Comparison of ENCODE assay signal across 26 mouse cellular contexts in genomic region chr3:119729863-119730262, GRCm38 (mm10). TPM values are rescaled to one million over a fixed set of nuclear protein-coding genes. Genes with fewer than 3 reads are reported as not detected.
DNase-seq lines count a peak whose midpoint lies in the region; ATAC-seq and TF ChIP-seq lines count a peak whose summit lies in the region.
"Had no signal": no experiment of that assay in that cellular context is flagged by ENCODE, and none has a peak within 500 bp of the region (broad histone marks: within the 10 kb centered on the region; RNA-seq: fewer than 3 reads in every experiment).

No protein-coding gene starts in this region.

- H3K4me2 ChIP-seq in forebrain, embryonic 12.5 days = no peak overlapping the region
- H3K4me2 ChIP-seq: embryonic facial prominence, embryonic 13.5 days; embryonic facial prominence, embryonic 15.5 days; forebrain, embryonic 13.5 days; forebrain, embryonic 15.5 days had no signal

- peak; percentile 37 for DNase-seq in 416B (ENCODE audit: low read depth)
- no peak for DNase-seq in MEL (ENCODE audit: low read depth, low spot score)
- no peak for DNase-seq in adrenal gland, postnatal 14 days
- no peak for DNase-seq in lung, postnatal 25 days (ENCODE audit: low spot score)
- DNase-seq: adrenal gland, adult 2 months; adrenal gland, postnatal 10 days; adrenal gland, postnatal 36 days; B cell, adult 2 months; cerebellum, adult 11-12 months; cerebellum, adult 2 months; cerebellum, adult 9-10 months; cerebellum, postnatal 10 days; cerebellum, postnatal 25 days; embryo, embryonic 11 days; forebrain, postnatal 0 days had no signal

- H3K79me2 ChIP-seq in MEL (ENCODE audit: control insufficient read depth, insufficient read depth, low read length, poor library complexity) = no peaks in the 10 kb centered on the region

- TF ChIP-seq POLR2A in MEL (IDR thresholded peaks at IDR 0.05; ENCODE audit: control insufficient read depth in 1 of 2, insufficient read depth in 1 of 2, low read depth in 1 of 2, low read length in 2 of 2, poor library complexity in 1 of 2) = no peak

- no peak for TF ChIP-seq RAD21 in MEL (IDR thresholded peaks at IDR 0.05; ENCODE audit: low read depth, low read length)

- 79% methylated on average over 2 of the region's 2 CpGs for WGBS in forebrain, embryonic 12.5 days

- no peaks in the 10 kb centered on the region for H3K4me1 ChIP-seq in MEL (ENCODE audit: control insufficient read depth in 1 of 2, insufficient read depth in 2 of 2, low read length in 2 of 2)
- H3K4me1 ChIP-seq in forebrain, embryonic 12.5 days = 0 out of 2 replicates have a peak, but pooled peaks cover 2% of the 10 kb centered on the region
- H3K4me1 ChIP-seq: embryonic facial prominence, embryonic 13.5 days; embryonic facial prominence, embryonic 15.5 days; forebrain, embryonic 10.5 days; forebrain, embryonic 13.5 days; forebrain, embryonic 15.5 days had no signal

- TF ChIP-seq CTCF in MEL (IDR thresholded peaks at IDR 0.05 in 2 of 3, conservative IDR thresholded peaks at IDR 0.05 in 1 of 3; ENCODE audit: control insufficient read depth in 1 of 3, insufficient read depth in 1 of 3, low read depth in 2 of 3, low read length in 3 of 3, poor library complexity in 1 of 3, severe bottlenecking in 1 of 3) = no peak

- H3K27ac ChIP-seq in MEL (ENCODE audit: control insufficient read depth, low read depth, low read length) = no peak overlapping the region
- H3K27ac ChIP-seq in forebrain, embryonic 12.5 days = no peak overlapping the region
- H3K27ac ChIP-seq: embryonic facial prominence, embryonic 13.5 days; embryonic facial prominence, embryonic 15.5 days; forebrain, embryonic 10.5 days; forebrain, embryonic 13.5 days; forebrain, embryonic 15.5 days had no signal

- H3K9me3 ChIP-seq in MEL (replicated peaks; ENCODE audit: insufficient read depth, low read length) = no peaks in the 10 kb centered on the region
- H3K9me3 ChIP-seq in forebrain, embryonic 12.5 days = no peaks in the 10 kb centered on the region
- H3K9me3 ChIP-seq: embryonic facial prominence, embryonic 13.5 days; embryonic facial prominence, embryonic 15.5 days; forebrain, embryonic 10.5 days; forebrain, embryonic 13.5 days; forebrain, embryonic 15.5 days; G1E had no signal

- TF ChIP-seq EP300 in MEL (IDR thresholded peaks at IDR 0.05; ENCODE audit: low read depth in 1 of 2, low read length in 2 of 2) = no peak

- no peak overlapping the region for H3K9ac ChIP-seq in MEL (ENCODE audit: control insufficient read depth, low read depth, low read length, poor library complexity, severe bottlenecking)
- H3K9ac ChIP-seq in forebrain, embryonic 12.5 days = no peak overlapping the region
- H3K9ac ChIP-seq: embryonic facial prominence, embryonic 13.5 days; embryonic facial prominence, embryonic 15.5 days; forebrain, embryonic 13.5 days; forebrain, embryonic 15.5 days; forebrain, postnatal 0 days had no signal

- H3K27me3 ChIP-seq in MEL (ENCODE audit: control insufficient read depth in 1 of 2, insufficient read depth in 2 of 2, low read length in 2 of 2) = no peaks in the 10 kb centered on the region
- H3K27me3 ChIP-seq in forebrain, embryonic 12.5 days = no peaks in the 10 kb centered on the region
- H3K27me3 ChIP-seq: CH12.LX; embryonic facial prominence, embryonic 13.5 days; embryonic facial prominence, embryonic 15.5 days; forebrain, embryonic 13.5 days; forebrain, embryonic 15.5 days had no signal

- no peak overlapping the region for H3K4me3 ChIP-seq in MEL (ENCODE audit: control insufficient read depth in 1 of 2, insufficient read depth in 1 of 2, low read depth in 2 of 2, low read length in 2 of 2)
- no peak overlapping the region for H3K4me3 ChIP-seq in forebrain, embryonic 12.5 days (replicated peaks)
- H3K4me3 ChIP-seq: embryonic facial prominence, embryonic 13.5 days; embryonic facial prominence, embryonic 15.5 days; erythroblast, embryonic 14.5 days; forebrain, embryonic 10.5 days; forebrain, embryonic 13.5 days; forebrain, embryonic 15.5 days had no signal

- peaks cover 0 to 9% of the 10 kb centered on the region in 2 experiments; a peak in 2 of 4 replicates for H3K36me3 ChIP-seq in MEL (ENCODE audit: control insufficient read depth in 1 of 2, insufficient read depth in 2 of 2, low read length in 2 of 2)
- H3K36me3 ChIP-seq in forebrain, embryonic 12.5 days (replicated peaks) = peaks cover 17% of the 10 kb centered on the region

- ATAC-seq in megakaryocyte progenitor cell, adult 5-6 weeks (replicated peaks; ENCODE audit: poor library complexity) = peak; percentile 54
- ATAC-seq in forebrain, embryonic 12.5 days (ENCODE audit: low FRiP score) = no peak
- ATAC-seq: CD4-positive, CD25-positive, alpha-beta regulatory T cell, adult 4 months; forebrain, embryonic 13.5 days; forebrain, embryonic 15.5 days; forebrain, postnatal 0 days had no signal

TF ChIP-seq in MEL, 35 proteins besides CTCF, POLR2A, EP300 and RAD21:
- TF ChIP-seq GABPA (IDR thresholded peaks at IDR 0.05; ENCODE audit: low read depth, low read length) (no peak), TAL1 (IDR thresholded peaks at IDR 0.05; ENCODE audit: low read length) (peak; percentile 15; the same call in 1 of the 2 replicates)

RNA-seq across cellular contexts. Expression of gene Ptbp2, which starts 54.4 kb away (rescaled TPM):
- total RNA-seq in MEL (2012; rRNA removed) = 20.6 and 21.0 TPM in 2 replicates
- polyA plus RNA-seq in MEL (2012; ENCODE audit: insufficient read depth in 1 of 2, insufficient read length in 2 of 2, low read depth in 1 of 2, low replicate concordance in 2 of 2, missing spikeins in 1 of 2) = 10 to 100 TPM in 1 of 2 experiments, not detected in 1; 21.4 TPM
- total RNA-seq in megakaryocyte progenitor cell, adult 5-6 weeks (2015) = 53.7 and 92.0 TPM in 2 replicates
- 44.4 and 55.0 TPM in 2 replicates for total RNA-seq in megakaryocyte progenitor cell, adult 5-6 weeks (2017)
- polyA plus RNA-seq in forebrain, embryonic 12.5 days (2016; fragmentation: Nextera tagmentation; extraction: Ambion mirVana) = 390 and 408 TPM in 2 replicates
- 39.8 and 46.1 TPM in 2 replicates for total RNA-seq in adrenal gland, postnatal 14 days (2021)
